ENCODE assay signal across 14 mouse cellular contexts in genomic region chr17:28324416-28324815, GRCm38 (mm10). TPM values are rescaled to one million over a fixed set of nuclear protein-coding genes. Genes with fewer than 3 reads are reported as not detected.
DNase-seq lines count a peak whose midpoint lies in the region; ATAC-seq and TF ChIP-seq lines count a peak whose summit lies in the region.
"Not testable (repeated sequence)": the region's sequence is repeated elsewhere in the genome, so short reads cannot be mapped to it uniquely, and the experiment has no call there.
"Had no signal": no experiment of that assay in that cellular context is flagged by ENCODE, and none has a peak within 500 bp of the region (broad histone marks: within the 10 kb centered on the region; RNA-seq: fewer than 3 reads in every experiment).

No protein-coding gene starts in this region.

- peaks cover 16% of the 10 kb centered on the region for H3K36me3 ChIP-seq in forebrain, postnatal 0 days (ENCODE audit: insufficient read depth)
- H3K36me3 ChIP-seq in hindbrain, postnatal 0 days (ENCODE audit: insufficient read depth, low read length); liver, postnatal 0 days (replicated peaks; ENCODE audit: insufficient read depth, low read length): not testable (repeated sequence)
- 0 out of 2 replicates have a peak, but pooled peaks cover 11% of the 10 kb centered on the region for H3K36me3 ChIP-seq in kidney, postnatal 0 days (ENCODE audit: insufficient read depth, low read length)
- H3K36me3 ChIP-seq in stomach, postnatal 0 days (ENCODE audit: control insufficient read depth, insufficient read depth, low read length): peaks cover 16% of the 10 kb centered on the region

- H3K4me2 ChIP-seq in forebrain, postnatal 0 days (ENCODE audit: low read depth); hindbrain, postnatal 0 days (ENCODE audit: low read depth, low read length); kidney, postnatal 0 days (ENCODE audit: low read length); liver, postnatal 0 days (ENCODE audit: low read depth, low read length); stomach, postnatal 0 days (replicated peaks; ENCODE audit: low read depth): not testable (repeated sequence)

- not testable (repeated sequence) for H3K27ac ChIP-seq in forebrain, postnatal 0 days (ENCODE audit: low read depth, low read length); hindbrain, postnatal 0 days; kidney, postnatal 0 days; liver, postnatal 0 days (ENCODE audit: low read depth); stomach, postnatal 0 days (replicated peaks)

- 92% methylated on average over 7 of the region's 7 CpGs for WGBS in forebrain, postnatal 0 days
- WGBS in hindbrain, postnatal 0 days: 96% methylated on average over 7 of the region's 7 CpGs
- WGBS in kidney, postnatal 0 days: 98% methylated on average over 7 of the region's 7 CpGs
- 93% methylated on average over 7 of the region's 7 CpGs for WGBS in liver, postnatal 0 days (ENCODE audit: insufficient replicate concordance)
- 98% methylated on average over 7 of the region's 7 CpGs for WGBS in stomach, postnatal 0 days

- not testable (repeated sequence) for TF ChIP-seq EP300 in liver, postnatal 0 days (IDR thresholded peaks at IDR 0.05; ENCODE audit: low read depth); stomach, postnatal 0 days (optimal IDR thresholded peaks at IDR 0.05)

- H3K9ac ChIP-seq in forebrain, postnatal 0 days; hindbrain, postnatal 0 days (replicated peaks; ENCODE audit: low read length); kidney, postnatal 0 days (ENCODE audit: low read depth, low read length); liver, postnatal 0 days (replicated peaks); stomach, postnatal 0 days (ENCODE audit: low read length): not testable (repeated sequence)

- 0 out of 2 replicates have a peak, but pooled peaks have one; percentile 28 for TF ChIP-seq CTCF in forebrain, postnatal 0 days (IDR thresholded peaks at IDR 0.05; ENCODE audit: low read depth)
- TF ChIP-seq CTCF in hindbrain, postnatal 0 days (IDR thresholded peaks at IDR 0.05; ENCODE audit: low read depth): 0 out of 2 replicates have a peak, but pooled peaks have one; percentile 11
- peak; percentile 32; the same call in 1 of the 2 replicates for TF ChIP-seq CTCF in kidney, postnatal 0 days (IDR thresholded peaks at IDR 0.05; ENCODE audit: low read depth)
- peak; percentile 35 for TF ChIP-seq CTCF in liver, postnatal 0 days (IDR thresholded peaks at IDR 0.05; ENCODE audit: low read depth)
- peak; percentile 40 for TF ChIP-seq CTCF in stomach, postnatal 0 days (IDR thresholded peaks at IDR 0.05; ENCODE audit: low read depth)

- H3K4me1 ChIP-seq in forebrain, postnatal 0 days (ENCODE audit: insufficient read depth); hindbrain, postnatal 0 days (ENCODE audit: insufficient read depth, low read length); liver, postnatal 0 days (ENCODE audit: insufficient read depth); stomach, postnatal 0 days (replicated peaks; ENCODE audit: control insufficient read depth, insufficient read depth): not testable (repeated sequence)
- peaks cover 11% of the 10 kb centered on the region; the same call in 1 of the 2 replicates for H3K4me1 ChIP-seq in kidney, postnatal 0 days (replicated peaks; ENCODE audit: insufficient read depth, low read length)

- H3K9me3 ChIP-seq in forebrain, postnatal 0 days (ENCODE audit: low read length); hindbrain, postnatal 0 days (ENCODE audit: low read length); kidney, postnatal 0 days (replicated peaks; ENCODE audit: low read length); liver, postnatal 0 days (ENCODE audit: low read length); stomach, postnatal 0 days (ENCODE audit: control insufficient read depth, low read length): not testable (repeated sequence)

- DNase-seq in ES-CJ7 (ENCODE audit: low read depth, low spot score): peak; percentile 82
- not testable (repeated sequence) for DNase-seq in forebrain, postnatal 0 days; hindbrain, postnatal 0 days (ENCODE audit: low spot score); kidney, postnatal 0 days (ENCODE audit: low spot score); liver, postnatal 0 days; stomach, postnatal 0 days (ENCODE audit: low spot score)

- not testable (repeated sequence) for H3K4me3 ChIP-seq in forebrain, postnatal 0 days (ENCODE audit: low read depth, low read length); hindbrain, postnatal 0 days (ENCODE audit: low read length); kidney, postnatal 0 days (replicated peaks; ENCODE audit: low read depth, low read length); liver, postnatal 0 days (ENCODE audit: low read depth, low read length); stomach, postnatal 0 days (ENCODE audit: low read depth, low read length)

- not testable (repeated sequence) for H3K27me3 ChIP-seq in forebrain, postnatal 0 days (ENCODE audit: insufficient read depth, low read length); hindbrain, postnatal 0 days (ENCODE audit: insufficient read depth, low read length); kidney, postnatal 0 days (ENCODE audit: insufficient read depth, low read length); liver, postnatal 0 days (ENCODE audit: insufficient read depth, low read length); stomach, postnatal 0 days (ENCODE audit: control insufficient read depth, insufficient read depth, low read length)

- not testable (repeated sequence) for ATAC-seq in forebrain, postnatal 0 days; hindbrain, postnatal 0 days; kidney, postnatal 0 days (replicated peaks; ENCODE audit: low FRiP score, low read depth); liver, postnatal 0 days; stomach, postnatal 0 days (ENCODE audit: low FRiP score, low TSS enrichment)

RNA-seq across cellular contexts. Expression of gene Rpl10a, which starts 3.9 kb away (rescaled TPM):
- 1,161 and 1,582 TPM in 2 replicates for total RNA-seq in forebrain, postnatal 0 days (2014; rRNA removed)
- polyA plus RNA-seq in forebrain, postnatal 0 days (2015; fragmentation: Nextera tagmentation; extraction: Ambion mirVana): 366 and 462 TPM in 2 replicates
- 699 and 1,071 TPM in 2 replicates for total RNA-seq in hindbrain, postnatal 0 days (2014; rRNA removed)
- polyA plus RNA-seq in hindbrain, postnatal 0 days (2015; fragmentation: Nextera tagmentation; extraction: Ambion mirVana): 337 and 355 TPM in 2 replicates
- polyA plus RNA-seq in kidney, postnatal 0 days (2015; fragmentation: Nextera tagmentation; extraction: Ambion mirVana): 645 and 750 TPM in 2 replicates
- 296 and 311 TPM in 2 replicates for polyA plus RNA-seq in liver, postnatal 0 days (2015; fragmentation: Nextera tagmentation; extraction: Ambion mirVana)
- polyA plus RNA-seq in stomach, postnatal 0 days (2015; fragmentation: Nextera tagmentation; extraction: Ambion mirVana): 491 and 514 TPM in 2 replicates

RNA-seq across cellular contexts. Expression of gene Fance, which starts 11.1 kb away (rescaled TPM):
- 32.5 and 35.2 TPM in 2 replicates for total RNA-seq in forebrain, postnatal 0 days (2014; rRNA removed)
- 31.2 and 31.4 TPM in 2 replicates for polyA plus RNA-seq in forebrain, postnatal 0 days (2015; fragmentation: Nextera tagmentation; extraction: Ambion mirVana)
- total RNA-seq in hindbrain, postnatal 0 days (2014; rRNA removed): 38.7 and 46.5 TPM in 2 replicates
- polyA plus RNA-seq in hindbrain, postnatal 0 days (2015; fragmentation: Nextera tagmentation; extraction: Ambion mirVana): 23.6 and 27.2 TPM in 2 replicates
- polyA plus RNA-seq in kidney, postnatal 0 days (2015; fragmentation: Nextera tagmentation; extraction: Ambion mirVana): 24.9 and 29.5 TPM in 2 replicates
- polyA plus RNA-seq in liver, postnatal 0 days (2015; fragmentation: Nextera tagmentation; extraction: Ambion mirVana): 6.7 and 7.1 TPM in 2 replicates
- polyA plus RNA-seq in stomach, postnatal 0 days (2015; fragmentation: Nextera tagmentation; extraction: Ambion mirVana): 19.2 and 20.4 TPM in 2 replicates

RNA-seq across cellular contexts. Expression of gene Tead3, which starts 26.2 kb away (rescaled TPM):
- total RNA-seq in forebrain, postnatal 0 days (2014; rRNA removed): 4.5 and 4.8 TPM in 2 replicates
- 1.1 and 1.4 TPM in 2 replicates for polyA plus RNA-seq in forebrain, postnatal 0 days (2015; fragmentation: Nextera tagmentation; extraction: Ambion mirVana)
- total RNA-seq in hindbrain, postnatal 0 days (2014; rRNA removed): 6.5 and 9.4 TPM in 2 replicates
- polyA plus RNA-seq in hindbrain, postnatal 0 days (2015; fragmentation: Nextera tagmentation; extraction: Ambion mirVana): 1.3 and 1.7 TPM in 2 replicates
- 7.7 and 8.5 TPM in 2 replicates for polyA plus RNA-seq in kidney, postnatal 0 days (2015; fragmentation: Nextera tagmentation; extraction: Ambion mirVana)
- 0.79 and 1.2 TPM in 2 replicates for polyA plus RNA-seq in liver, postnatal 0 days (2015; fragmentation: Nextera tagmentation; extraction: Ambion mirVana)
- polyA plus RNA-seq in stomach, postnatal 0 days (2015; fragmentation: Nextera tagmentation; extraction: Ambion mirVana): 8.7 and 9.2 TPM in 2 replicates
- polyA plus RNA-seq: activated CD4-positive, CD25-positive, alpha-beta regulatory T cell, adult 4 months; CD4-positive, CD25-positive, alpha-beta regulatory T cell, adult 4 months had no signal

RNA-seq across cellular contexts. Expression of gene Tulp1, which starts 40.6 kb away (rescaled TPM):
- total RNA-seq in forebrain, postnatal 0 days (2014; rRNA removed): 1.2 and 1.8 TPM in 2 replicates
- polyA plus RNA-seq in forebrain, postnatal 0 days (2015; fragmentation: Nextera tagmentation; extraction: Ambion mirVana): 0.86 and 1.5 TPM in 2 replicates
- total RNA-seq in hindbrain, postnatal 0 days (2014; rRNA removed): 1.4 TPM in 1 of 2 replicates, not detected in the other
- polyA plus RNA-seq in hindbrain, postnatal 0 days (2015; fragmentation: Nextera tagmentation; extraction: Ambion mirVana): 1.8 and 2.0 TPM in 2 replicates
- 3.6 and 3.9 TPM in 2 replicates for polyA plus RNA-seq in kidney, postnatal 0 days (2015; fragmentation: Nextera tagmentation; extraction: Ambion mirVana)
- 0.18 and 0.33 TPM in 2 replicates for polyA plus RNA-seq in liver, postnatal 0 days (2015; fragmentation: Nextera tagmentation; extraction: Ambion mirVana)
- 3.3 and 3.5 TPM in 2 replicates for polyA plus RNA-seq in stomach, postnatal 0 days (2015; fragmentation: Nextera tagmentation; extraction: Ambion mirVana)
- total RNA-seq: adrenal gland, adult 18-20 months; adrenal gland, postnatal 14 days; gastrocnemius, postnatal 14 days; heart, postnatal 36 days had no signal
- polyA plus RNA-seq: activated CD4-positive, CD25-positive, alpha-beta regulatory T cell, adult 4 months; cortical plate, adult 2 months; frontal cortex, adult 2 months had no signal
